In the genomic region with DNA sequence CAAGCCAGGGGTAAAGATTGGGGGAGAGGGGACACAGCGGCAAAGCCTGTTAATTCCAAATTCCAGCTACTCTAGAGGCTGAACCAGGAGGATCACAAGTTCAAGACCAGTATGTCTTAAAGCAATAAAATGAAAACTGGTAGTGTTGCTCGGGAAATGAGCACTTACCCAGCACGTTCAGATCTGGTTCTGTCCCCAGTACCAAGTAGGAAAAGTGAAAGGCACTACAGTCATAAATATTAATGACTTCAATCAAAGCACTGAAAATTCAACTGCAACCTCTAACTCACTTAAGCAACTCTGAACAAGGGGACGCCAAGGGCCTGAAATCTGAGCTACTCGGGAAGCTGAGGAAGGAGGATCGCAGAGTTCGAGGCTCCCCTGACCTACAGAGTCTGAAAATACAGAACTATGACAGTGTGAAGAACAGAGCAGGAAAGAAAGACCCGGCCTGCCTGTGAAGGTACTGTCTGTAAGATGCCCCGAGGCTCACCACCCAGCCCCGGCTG, we compare ENCODE assay signal across 9 mouse cellular contexts. TPM values are rescaled to one million over a fixed set of nuclear protein-coding genes. Genes with fewer than 3 reads are reported as not detected.
DNase-seq lines count a peak whose midpoint lies in the region; ATAC-seq lines count a peak whose summit lies in the region.
"Had no signal": no experiment of that assay in that cellular context is flagged by ENCODE, and none has a peak within 500 bp of the region (broad histone marks: within the 10 kb centered on the region; RNA-seq: fewer than 3 reads in every experiment).

No protein-coding gene starts in this region.

- DNase-seq in heart, adult 9 months (ENCODE audit: low spot score in 2 of 2) = no peak
- DNase-seq in MN1 (ENCODE audit: low spot score) = peak; percentile 31
- no peak for DNase-seq in midbrain, embryonic 10.5 days (ENCODE audit: low spot score)
- DNase-seq in frontal cortex, postnatal 14 days (ENCODE audit: low spot score in 2 of 2) = no peak
- DNase-seq in right cerebral cortex, postnatal 25 days = no peak
- no peak for DNase-seq in left cerebral cortex, adult 9 months (ENCODE audit: low spot score in 2 of 2)

- H3K27me3 ChIP-seq in heart, embryonic 12.5 days (replicated peaks) = no peaks in the 10 kb centered on the region
- H3K27me3 ChIP-seq in heart, embryonic 15.5 days = no peaks in the 10 kb centered on the region
- H3K27me3 ChIP-seq in midbrain, embryonic 10.5 days (ENCODE audit: low read depth, poor library complexity, severe bottlenecking) = peaks cover 14% of the 10 kb centered on the region; the same call in 1 of the 2 replicates
- H3K27me3 ChIP-seq: Patski had no signal

- H3K9me3 ChIP-seq in heart, embryonic 12.5 days (replicated peaks) = no peaks in the 10 kb centered on the region
- no peaks in the 10 kb centered on the region for H3K9me3 ChIP-seq in heart, embryonic 15.5 days (replicated peaks)
- no peaks in the 10 kb centered on the region for H3K9me3 ChIP-seq in midbrain, embryonic 10.5 days (replicated peaks)

- H3K4me3 ChIP-seq in heart, embryonic 12.5 days = peak overlapping the region; percentile 90
- peak overlapping the region; percentile 92 for H3K4me3 ChIP-seq in heart, embryonic 15.5 days
- H3K4me3 ChIP-seq in midbrain, embryonic 10.5 days = peak overlapping the region; percentile 85

- H3K27ac ChIP-seq in heart, embryonic 12.5 days (ENCODE audit: poor library complexity, severe bottlenecking) = peak overlapping the region; percentile 87
- peak overlapping the region; percentile 93 for H3K27ac ChIP-seq in heart, embryonic 15.5 days
- H3K27ac ChIP-seq in midbrain, embryonic 10.5 days (replicated peaks) = peak overlapping the region; percentile 94

- peak overlapping the region; percentile 97 for H3K9ac ChIP-seq in heart, embryonic 12.5 days
- peak overlapping the region; percentile 98 for H3K9ac ChIP-seq in heart, embryonic 15.5 days

- 7% methylated on average over 10 of the region's 10 CpGs for WGBS in heart, embryonic 12.5 days
- 7% methylated on average over 10 of the region's 10 CpGs for WGBS in heart, embryonic 15.5 days
- WGBS in midbrain, embryonic 10.5 days = 3% methylated on average over 10 of the region's 10 CpGs

- H3K4me1 ChIP-seq in heart, embryonic 12.5 days (replicated peaks) = peaks cover 46% of the 10 kb centered on the region
- peaks cover 31% of the 10 kb centered on the region for H3K4me1 ChIP-seq in heart, embryonic 15.5 days (replicated peaks)
- H3K4me1 ChIP-seq in midbrain, embryonic 10.5 days = peaks cover 49% of the 10 kb centered on the region

- H3K4me2 ChIP-seq in heart, embryonic 12.5 days = peak overlapping the region; percentile 72
- H3K4me2 ChIP-seq in heart, embryonic 15.5 days = peak overlapping the region; percentile 87

- no peaks in the 10 kb centered on the region for H3K36me3 ChIP-seq in heart, embryonic 12.5 days
- no peaks in the 10 kb centered on the region for H3K36me3 ChIP-seq in heart, embryonic 15.5 days
- peaks cover 6% of the 10 kb centered on the region; the same call in 1 of the 2 replicates for H3K36me3 ChIP-seq in midbrain, embryonic 10.5 days

- no peak for ATAC-seq in heart, embryonic 12.5 days (ENCODE audit: insufficient number of reproducible peaks, low FRiP score)
- no peak for ATAC-seq in heart, embryonic 15.5 days (replicated peaks; ENCODE audit: insufficient number of reproducible peaks, insufficient read depth, low FRiP score, low read depth)

RNA-seq across cellular contexts. Expression of gene Bnip3, which starts 0.5 kb away (rescaled TPM):
- 310 and 311 TPM in 2 replicates for polyA plus RNA-seq in heart, embryonic 12.5 days (2016; fragmentation: Nextera tagmentation; extraction: Ambion mirVana)
- polyA plus RNA-seq in heart, embryonic 15.5 days (2015; fragmentation: Nextera tagmentation; extraction: Ambion mirVana) = 187 and 248 TPM in 2 replicates
- polyA plus RNA-seq in midbrain, embryonic 10.5 days (2016; fragmentation: Nextera tagmentation; extraction: Ambion mirVana) = 100 and 133 TPM in 2 replicates

RNA-seq across cellular contexts. Expression of gene Jakmip3, which starts 31.7 kb away (rescaled TPM):
- polyA plus RNA-seq in heart, embryonic 12.5 days (2016; fragmentation: Nextera tagmentation; extraction: Ambion mirVana) = 0.05 and 0.09 TPM in 2 replicates
- polyA plus RNA-seq in heart, embryonic 15.5 days (2015; fragmentation: Nextera tagmentation; extraction: Ambion mirVana) = 0.06 TPM in 1 of 2 replicates, not detected in the other
- 0.58 and 1.1 TPM in 2 replicates for polyA plus RNA-seq in midbrain, embryonic 10.5 days (2016; fragmentation: Nextera tagmentation; extraction: Ambion mirVana)
- polyA plus RNA-seq: Patski had no signal
